Mouse (Mus musculus): ENCODE measurements at regions not wholly inside any gene's neighbourhood (a gene's known extent, or its start where the extent isn't known, plus 50 kb on each side); places are given as distances from the start of the nearest gene placed in this dataset.

DNA sequence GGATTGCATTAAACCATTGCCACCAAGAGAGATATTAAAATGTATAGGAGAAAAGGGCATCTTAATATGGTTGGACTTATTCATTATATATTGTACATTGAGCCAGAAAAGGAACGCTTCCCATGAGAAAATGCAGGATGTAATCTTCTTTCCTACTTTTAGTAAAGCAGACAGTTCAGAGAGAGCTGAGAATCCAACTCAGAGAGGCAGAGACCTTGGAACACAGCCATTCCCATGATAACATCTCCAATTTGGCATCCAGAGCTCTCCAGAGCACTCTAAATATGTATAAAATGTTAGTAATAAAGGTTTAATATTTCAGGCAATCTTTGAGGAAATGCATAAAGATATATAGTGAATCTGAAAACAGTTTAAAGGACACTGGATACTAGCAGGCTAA is 199.3 kb upstream of the Asb5 start:
- DNase-seq = no peak

DNA sequence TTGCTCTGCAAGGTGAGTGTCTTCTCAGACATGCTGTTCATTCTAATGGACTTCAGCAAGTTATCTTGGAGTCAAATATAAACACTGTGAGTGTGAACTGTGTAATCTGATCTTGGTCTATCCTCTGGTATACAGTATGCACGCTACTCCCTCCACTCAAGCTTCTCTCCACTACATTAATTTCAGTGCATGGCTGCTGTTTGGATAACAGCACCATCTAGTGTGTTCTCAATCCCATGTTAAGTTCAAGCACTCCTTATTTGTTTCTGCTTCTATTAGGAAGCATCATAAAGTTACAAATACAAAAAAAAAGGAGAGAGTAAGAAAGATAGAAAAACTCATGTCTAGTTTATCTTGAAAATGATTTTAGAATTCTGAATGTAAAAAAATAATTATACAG is 197.5 kb upstream of the Asb5 start:
- DNase-seq = no peak

DNA sequence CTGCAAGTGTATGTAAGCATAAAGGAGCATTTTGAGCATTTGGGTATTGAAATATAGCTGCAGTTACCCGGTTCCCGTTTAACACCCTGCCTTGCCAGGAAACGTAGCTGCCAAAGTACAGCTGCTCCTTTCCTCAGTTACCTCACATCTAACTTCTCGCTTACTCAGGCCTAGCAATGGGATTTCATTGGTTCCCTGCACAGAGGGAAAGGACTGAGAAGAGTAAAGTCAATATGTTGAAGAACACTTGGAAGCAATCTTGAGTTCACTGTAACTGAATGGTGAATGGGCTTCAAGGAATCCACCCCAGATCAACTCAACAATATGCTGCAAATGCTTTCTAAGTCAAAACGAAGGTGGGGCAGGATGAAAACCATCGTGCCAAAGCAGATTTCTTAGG is 178.3 kb upstream of the Asb5 start:
- DNase-seq = no peak

DNA sequence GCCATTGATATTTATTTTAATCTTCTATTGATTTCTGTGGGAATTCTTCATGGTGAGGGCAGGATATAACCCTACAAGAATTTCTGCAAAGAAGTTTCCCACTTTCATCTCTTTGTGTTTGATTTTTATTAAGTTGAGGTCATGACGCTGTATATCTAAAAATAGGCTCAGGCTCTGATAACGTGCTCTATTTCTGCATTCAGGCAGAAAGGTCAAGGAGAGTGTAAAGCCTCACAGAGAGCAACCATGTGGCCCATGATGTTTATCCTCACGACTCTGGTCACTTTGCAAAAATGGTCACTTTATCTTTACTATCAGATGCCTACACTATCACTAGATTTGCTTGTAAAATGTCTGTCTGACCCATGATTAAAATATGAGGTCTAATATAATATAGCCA is 167.7 kb upstream of the Asb5 start:
- DNase-seq = no peak

DNA sequence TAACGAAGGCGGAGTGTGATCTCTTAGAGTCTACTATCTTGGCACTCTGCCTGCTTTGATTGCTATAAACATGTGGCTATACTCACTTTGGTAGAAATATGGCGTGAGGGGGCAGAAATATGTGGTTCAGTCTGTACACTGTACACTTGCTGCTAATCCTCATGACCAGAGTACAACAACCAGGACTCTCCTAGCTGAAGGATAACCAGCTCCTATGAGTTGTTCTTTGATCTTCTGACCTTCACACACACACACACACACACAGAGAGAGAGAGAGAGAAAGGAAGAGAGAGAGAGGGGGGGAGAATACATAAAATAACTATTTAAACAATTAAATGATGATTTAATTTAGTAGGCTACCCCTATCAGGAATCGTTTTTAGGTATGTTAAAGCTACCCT is 158.9 kb upstream of the Asb5 start:
- no peak for DNase-seq

DNA sequence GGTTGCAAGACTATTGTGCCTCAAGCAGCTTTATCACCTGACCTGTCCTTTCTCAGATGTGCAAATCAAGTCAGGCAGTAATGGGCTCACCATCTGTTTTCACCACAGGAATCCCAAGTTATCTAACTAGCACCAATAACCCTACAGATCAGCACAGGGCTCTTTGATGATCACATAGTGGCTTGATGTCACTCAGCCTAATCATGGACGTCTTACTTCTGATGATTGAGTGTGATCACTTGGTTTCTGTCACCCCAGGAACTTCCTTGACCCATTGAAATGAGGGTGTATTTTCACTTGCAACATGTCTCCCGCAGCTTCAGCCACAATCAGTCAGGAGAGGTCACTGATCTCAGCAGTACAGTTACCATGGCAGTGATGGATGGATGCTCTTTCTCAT is 158.3 kb upstream of the Asb5 start:
- DNase-seq = no peak

DNA sequence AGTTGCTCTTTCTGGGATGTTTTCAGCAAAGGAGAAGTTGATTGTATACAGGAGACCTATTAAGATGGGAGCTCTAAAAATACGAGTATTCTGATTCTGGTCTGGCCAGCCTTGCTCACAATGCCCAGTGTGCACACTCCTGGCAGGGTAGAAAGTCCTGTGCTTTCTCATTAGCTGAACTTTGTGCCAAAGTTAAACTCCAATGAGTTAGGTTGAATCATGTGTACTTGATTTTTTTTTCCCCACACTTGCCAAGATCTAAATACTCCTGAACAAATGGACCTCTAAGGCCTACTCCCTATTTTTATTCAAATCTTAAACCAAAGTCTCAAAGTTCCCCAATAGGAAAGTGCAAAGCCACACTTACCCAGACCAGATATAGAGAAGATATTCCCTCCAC is 156.5 kb upstream of the Asb5 start:
- no peak for DNase-seq

DNA sequence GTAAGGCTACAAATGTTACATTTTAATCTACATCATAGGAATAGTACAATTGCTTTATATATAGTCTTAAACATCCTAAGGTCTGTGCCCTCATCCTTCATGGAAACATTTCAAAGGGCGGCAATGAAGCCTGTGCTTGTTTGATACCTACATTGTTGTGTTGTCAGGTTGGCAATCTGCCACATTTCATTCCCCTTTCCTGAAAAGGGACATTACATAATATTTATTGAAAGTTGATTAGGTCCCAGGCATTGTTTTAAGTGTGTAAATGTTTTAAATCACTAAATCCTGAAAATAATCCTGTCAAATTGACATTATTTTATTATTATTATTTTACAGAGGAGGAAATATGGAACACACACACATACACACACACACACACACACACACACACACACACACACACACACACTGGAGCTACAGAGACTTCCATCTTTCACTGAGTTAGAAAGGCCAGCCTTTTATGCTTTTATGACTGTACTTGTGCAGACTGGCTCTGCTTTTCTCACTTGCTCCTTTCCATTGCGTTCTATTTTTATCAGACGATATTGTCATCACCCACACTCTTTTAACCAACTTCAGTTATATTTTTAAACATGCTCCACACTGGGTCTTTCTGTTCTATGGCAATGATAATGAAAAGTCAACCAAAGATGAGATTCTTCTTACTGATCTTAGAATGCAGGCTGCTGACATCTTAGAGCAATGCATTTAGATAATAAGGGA is 153.8 kb upstream of the Asb5 start:
- DNase-seq = no peak

DNA sequence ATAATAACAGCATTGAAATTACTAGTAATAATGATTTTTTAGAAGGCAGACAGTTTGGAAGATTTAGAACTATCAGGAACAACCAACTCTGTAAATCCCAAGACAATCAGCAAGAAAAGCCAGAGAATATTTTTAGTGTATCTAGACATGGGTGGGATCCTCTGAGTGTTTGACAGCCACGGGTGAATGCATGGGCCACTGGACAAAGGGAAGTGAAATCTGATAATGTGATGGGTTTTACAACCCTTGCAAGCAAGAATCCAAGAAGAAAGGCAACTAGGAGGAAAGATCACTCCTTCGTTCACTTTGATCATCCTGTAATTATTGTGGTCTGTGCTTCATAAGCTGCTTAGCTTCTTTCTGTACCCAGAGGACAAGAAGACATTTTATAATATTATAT is 149.2 kb upstream of the Asb5 start:
- no peak for DNase-seq

DNA sequence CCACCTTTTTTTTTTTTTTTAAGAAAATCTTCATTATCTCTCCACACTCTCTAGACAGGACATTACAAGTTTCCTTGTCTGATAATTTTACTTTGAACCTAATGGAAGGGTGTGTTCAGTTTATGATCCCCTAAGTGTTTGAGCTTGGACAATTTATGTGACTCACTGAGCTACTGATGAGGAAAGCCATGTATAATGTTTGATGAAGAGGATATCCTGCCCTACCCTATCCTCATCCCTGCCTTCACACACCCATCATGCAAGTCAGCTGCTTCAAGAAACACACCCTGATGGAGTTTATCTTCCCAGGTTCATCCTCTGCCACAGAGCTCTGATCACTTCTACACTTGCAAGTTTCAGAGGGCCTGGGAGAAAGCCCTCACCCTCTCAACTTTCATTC is 136.5 kb upstream of the Asb5 start:
- DNase-seq = no peak

DNA sequence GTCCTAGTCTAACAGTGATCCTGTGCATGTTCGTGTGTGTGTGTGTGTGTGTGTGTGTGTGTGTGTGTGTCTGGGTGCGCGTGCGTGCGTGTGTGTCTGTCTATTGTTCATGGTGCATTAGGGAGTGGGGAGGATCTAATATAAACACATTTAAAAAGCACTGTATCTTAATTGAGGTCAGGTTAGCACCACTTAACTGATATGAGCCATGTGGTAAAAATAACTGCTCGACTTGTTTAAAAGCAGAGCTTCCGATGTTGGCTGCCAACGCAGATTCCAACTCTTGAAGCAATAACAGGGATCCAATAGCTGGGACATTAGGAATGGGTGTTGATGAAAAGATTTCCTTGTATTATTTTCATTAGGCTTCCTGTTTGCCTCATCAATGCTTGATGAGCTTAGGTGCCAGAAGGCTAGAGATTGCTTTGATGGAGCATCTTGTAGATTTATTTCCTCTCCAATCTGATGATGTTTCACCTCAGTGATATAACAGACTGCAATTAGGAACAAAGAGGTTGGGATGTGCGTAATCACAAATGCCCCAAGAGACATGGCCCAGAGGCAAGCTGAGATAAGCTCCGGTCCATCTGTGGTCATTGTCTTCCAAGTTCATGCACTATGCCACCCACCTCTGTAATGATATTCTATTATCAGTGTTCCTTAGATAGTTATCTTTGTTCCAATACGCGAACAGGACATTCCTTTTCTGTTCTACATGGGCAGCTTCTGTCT is 135.7 kb upstream of the Asb5 start:
- no peak for DNase-seq

DNA sequence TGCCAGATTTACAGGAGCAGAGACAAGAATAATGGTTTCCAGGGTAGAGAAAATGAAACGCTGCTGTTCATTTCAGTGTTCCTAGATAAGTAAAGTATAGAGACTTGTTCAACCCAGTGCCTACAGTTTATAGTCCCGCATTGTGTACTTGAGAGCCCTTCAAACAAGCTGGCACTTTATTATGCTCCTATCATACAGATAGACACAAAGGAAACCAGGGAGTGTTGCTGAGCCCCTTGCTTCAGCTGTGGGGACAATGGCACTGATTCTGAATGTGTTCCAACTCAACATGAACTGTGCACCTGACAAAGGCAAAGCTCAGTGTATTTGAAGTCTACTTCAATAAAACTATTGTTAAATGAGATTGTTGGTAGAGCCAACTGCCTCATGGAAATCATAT is 123.7 kb upstream of the Asb5 start:
- DNase-seq = no peak

DNA sequence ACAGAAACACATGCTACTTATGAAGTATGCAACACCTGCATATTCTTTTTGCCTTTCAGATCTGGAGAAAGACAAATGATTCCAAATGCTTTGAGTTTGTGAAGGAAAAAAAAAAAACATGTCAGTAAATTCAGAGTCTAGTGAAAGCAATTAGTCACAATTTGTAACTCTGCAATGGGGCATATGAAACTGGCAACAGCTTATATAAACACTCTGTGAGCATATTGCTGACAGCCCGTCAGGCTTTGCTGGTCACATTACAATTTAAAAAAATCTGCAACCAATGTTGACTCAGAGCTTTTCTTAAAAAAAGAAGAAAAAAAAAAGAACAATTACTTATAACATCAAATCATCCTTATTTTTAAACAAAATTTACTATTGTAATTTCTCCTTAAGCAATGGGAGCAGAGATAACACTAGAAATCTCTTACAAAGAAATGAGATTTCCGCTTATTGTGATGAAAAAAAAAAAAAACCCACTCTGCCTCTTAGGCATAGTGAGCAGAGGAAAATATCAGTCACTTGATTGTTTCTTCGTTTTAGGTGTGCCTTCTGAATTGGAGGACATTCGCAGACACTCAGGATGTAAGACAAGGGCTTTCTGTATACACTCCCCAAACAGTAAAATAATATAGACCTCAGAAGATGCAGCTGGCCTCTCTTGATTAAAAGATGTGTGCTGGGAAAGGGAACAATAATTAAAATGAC is 115.1 kb upstream of the Asb5 start:
- DNase-seq = no peak

DNA sequence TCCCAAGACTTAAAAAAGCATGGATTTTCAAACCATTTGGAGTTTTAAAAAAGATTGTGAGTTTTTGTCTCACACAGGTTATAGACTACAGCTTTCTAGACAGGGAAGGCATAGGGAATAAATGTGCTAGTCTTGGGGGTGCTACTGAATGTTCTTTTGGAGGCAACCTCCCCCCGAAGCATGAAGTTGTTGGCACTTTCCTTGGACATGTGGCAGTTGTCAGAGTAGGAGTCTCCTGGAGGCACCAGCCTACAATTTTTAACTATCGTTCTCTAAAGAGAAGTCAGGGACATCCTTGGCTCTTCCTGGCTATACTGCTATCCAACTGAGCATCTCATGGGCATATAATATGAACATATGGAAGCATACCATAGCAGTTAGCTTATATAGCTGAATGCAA is 112.7 kb upstream of the Asb5 start:
- no peak for DNase-seq

DNA sequence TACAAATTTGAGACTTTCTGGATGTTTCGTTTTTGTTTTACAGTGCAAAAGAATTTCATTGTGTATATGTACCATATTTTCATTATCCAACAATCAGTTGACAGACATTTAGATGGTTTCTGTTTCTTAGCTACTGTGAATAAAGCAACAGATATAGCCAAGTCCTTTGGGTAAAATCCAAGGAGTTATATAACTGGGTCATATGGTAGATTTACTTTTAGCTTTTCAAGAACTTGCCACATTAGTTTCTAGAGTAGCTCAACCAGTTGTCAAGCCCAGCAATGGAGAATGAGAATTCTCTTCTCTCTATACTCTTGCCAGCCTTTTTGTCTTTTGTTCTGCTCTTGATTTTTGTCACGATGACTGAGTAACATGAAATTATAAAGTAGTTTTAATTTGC is 111.3 kb upstream of the Asb5 start:
- DNase-seq = no peak

DNA sequence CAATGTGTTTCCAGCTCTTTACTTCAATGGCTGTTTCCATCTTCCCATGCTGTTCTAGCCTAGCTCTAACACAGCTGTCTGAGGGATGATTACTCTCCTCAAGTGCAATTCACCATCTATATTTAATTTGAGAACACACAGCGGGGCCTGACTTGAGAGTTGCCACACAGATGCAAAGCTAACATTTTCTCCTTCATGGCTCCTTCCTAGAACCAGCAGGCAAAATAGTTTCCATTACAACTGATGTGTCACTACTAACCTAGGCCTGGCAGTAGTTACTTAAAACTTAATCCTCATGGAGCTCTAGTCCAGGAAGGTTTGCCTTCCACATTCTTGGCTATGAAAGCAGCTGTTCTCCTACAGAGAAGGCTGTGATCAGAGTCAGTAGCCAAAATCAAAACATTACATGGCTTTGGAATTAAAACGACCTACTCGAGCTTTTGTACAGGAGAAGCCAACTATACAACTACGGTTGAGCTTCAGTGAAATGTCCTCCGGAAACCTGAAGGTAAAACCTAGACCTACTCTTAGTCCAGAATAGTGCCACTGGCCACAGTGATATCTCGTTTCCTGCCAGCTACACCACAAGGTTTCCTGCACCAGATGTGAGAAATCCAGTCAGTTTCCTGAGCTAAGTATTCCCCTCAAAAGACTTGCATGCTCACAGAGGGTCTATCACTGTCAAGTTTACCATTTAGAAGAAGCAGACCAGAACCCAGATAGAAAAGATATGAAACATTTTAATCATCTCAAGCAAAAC is 108.9 kb upstream of the Asb5 start:
- no peak for DNase-seq

DNA sequence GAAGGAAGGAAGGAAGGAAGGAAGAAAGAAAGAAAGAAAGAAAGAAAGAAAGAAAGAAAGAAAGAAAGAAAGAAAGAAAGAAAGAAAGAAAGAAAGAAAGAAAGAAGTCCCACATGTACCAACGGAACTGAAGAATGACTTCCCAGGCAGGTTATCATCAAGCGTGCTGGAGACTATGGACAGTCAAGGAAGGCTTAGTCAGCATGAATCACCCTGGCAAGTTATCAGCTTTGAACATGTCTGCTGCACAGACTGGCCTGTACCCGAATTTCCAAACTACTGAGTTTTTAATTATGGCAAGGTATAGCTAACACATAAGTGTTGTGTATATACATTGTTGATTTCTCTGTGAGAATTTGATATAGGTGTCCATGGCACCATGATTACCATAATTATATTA is 104.3 kb upstream of the Asb5 start:
- no peak for DNase-seq

DNA sequence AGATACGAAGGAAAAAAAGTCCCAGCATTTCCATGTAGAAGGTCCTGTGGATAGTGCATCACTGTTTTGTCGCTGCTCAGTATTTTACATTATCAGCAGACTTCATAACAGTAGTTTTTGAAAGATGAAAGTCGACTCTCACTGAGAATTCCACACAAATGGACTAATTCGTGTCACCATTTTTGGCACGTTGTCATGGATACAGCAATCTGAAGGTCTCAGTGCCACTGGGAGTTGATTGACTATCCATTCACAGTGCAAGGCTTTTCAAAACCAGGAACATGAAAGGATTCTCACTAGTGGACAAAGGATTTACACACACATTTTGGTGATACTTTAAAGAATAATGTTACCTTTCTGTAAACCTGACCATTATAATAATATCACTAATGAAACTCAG is 93.7 kb upstream of the Asb5 start:
- DNase-seq = no peak

DNA sequence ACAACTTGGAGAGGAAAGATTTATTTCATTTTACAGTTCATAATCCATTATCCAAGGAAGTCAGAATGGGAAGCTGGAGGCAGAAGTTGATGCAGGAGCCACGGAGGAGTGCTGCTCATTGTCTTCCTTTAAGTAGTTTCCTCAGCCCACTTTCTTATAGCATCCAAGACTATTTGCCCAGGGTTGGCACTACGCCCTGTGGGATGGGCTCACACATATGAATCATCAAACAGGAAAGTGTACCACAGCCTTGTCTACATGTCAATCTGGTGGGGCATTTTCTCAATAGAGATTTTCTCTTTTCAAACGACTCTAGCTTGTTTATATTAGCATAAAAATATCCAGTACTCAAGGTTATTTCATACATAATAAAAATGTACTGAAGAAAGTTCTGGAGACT is 88.2 kb upstream of the Asb5 start:
- DNase-seq = no peak

DNA sequence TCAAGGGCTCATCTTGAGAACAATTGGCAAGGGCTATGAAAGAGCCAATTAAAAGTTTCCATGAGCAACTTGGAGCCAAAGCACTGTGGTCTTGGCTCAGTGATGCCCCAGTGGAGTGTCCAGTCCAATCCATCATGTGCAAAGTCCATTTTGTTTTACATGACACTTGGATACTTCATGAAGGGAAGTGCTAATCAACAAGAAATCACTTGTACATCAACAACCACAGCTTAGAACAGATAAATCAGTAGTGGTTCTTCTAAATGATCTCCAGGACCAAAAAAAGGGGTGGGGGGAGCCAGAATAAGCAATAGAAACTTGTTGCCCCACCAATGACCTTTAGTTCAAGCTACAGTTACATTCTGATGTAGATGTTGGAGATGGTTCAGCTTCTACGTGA is 87.0 kb upstream of the Asb5 start:
- DNase-seq = no peak

DNA sequence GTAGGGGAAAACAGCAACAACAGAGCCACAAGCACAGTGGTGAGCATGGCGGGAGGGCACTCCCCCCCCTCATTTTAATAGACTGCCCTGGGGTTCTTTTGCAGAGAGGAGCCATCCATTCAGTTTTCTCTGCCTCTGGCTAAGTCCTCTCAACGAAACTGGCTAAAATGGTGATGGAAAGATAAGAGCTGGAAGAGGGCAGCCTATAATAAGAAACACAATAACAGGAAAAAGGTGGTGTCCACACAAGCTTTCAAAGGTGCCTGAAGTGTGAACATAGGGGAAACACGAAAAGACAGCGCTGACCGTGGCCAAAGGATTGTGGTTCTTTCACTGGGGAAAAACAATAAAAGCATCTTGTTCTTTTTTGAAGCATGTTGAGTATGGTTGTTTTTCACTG is 83.0 kb upstream of the Asb5 start:
- DNase-seq = no peak

DNA sequence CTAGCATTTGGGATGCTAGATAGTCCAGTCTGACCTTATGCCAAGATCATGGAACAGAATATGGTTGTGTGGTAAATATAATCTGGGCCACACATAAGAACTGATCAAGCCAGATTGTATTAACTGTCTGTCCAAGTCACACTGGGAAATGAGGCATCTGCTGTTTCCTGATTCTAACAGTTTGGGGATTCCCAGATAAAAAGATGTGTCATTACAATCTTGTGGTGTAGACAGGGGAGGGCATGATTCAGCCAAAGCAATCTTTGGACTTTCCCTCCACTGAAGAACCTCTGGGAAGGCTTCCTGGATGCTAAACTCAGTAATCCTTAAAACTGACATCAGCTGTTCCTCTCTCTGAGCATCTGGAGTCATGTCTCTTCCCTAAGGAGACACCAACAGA is 79.6 kb upstream of the Asb5 start:
- DNase-seq = no peak

DNA sequence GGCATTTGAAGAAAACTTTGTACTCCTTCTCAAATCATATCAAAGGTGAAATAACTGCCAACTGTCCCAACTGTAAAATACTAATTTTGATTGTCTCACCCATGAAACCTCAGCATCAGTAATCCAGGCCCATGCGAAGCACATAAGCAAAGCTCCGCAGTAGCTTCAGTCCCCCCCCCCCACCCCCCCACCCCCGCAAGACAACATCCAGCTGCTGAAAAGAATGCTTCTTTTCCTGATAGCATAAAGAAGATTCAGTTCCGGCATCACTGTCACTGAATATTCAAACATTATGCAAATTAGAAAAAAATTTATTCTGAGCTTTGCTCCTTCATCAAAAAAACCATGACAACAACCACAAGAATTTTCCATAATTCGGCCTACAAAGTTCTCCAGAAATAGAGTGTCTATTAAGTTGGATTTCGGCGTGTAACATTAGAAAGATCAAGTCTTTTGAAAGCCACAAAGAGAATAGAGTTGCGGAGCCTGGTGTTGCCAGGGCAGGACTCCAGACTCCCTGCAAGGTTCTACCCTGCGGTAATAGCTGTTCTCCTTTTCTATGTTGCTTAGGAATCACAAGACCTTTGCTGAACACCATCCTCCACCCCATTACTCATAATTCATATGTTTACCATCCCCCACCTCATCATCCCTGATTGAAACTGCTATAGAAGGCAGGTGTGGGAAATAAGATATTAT is 77.9 kb upstream of the Asb5 start:
- peak in 1 of 2 experiments; percentile 3 for DNase-seq
